Mouse (Mus musculus): ENCODE results near the gene Ptprd. TPM values are rescaled to one million over a fixed set of nuclear protein-coding genes. Genes with fewer than 3 reads are reported as not detected.
A peak's percentile ranks its signal among the peaks of the same experiment; 100 is the strongest.

Gene Ptprd
- polyA plus RNA-seq, 1 experiment from 2014 or later: 112 TPM

- no peak overlapping the region for H3K27ac ChIP-seq
- ATAC-seq (ENCODE audit: low FRiP score) (no peak), DNase-seq (ENCODE audit: low spot score) (no peak)
- no peak overlapping the region for H3K4me3 ChIP-seq (replicated peaks; ENCODE audit: low read length)
- WGBS: 26% methylated on average over 4 of the region's 4 CpGs
- H3K4me2 ChIP-seq (replicated peaks): no peak overlapping the region
- H3K27me3 ChIP-seq (ENCODE audit: control insufficient read depth, insufficient read depth, low read length): no peaks in the 10 kb centered on the region
- no peaks in the 10 kb centered on the region for H3K36me3 ChIP-seq (replicated peaks; ENCODE audit: control insufficient read depth, insufficient read depth)
- H3K9ac ChIP-seq: no peak overlapping the region
- peaks cover 20% of the 10 kb centered on the region; the same call in 1 of the 2 replicates for H3K4me1 ChIP-seq (replicated peaks; ENCODE audit: control insufficient read depth, insufficient read depth, low read length)
- no peaks in the 10 kb centered on the region for H3K9me3 ChIP-seq (ENCODE audit: control insufficient read depth, low read length)
Observed at GRCm38 (mm10) chr4:76282886-76283285, 1928.9 kb downstream of the Ptprd start.

DNA sequence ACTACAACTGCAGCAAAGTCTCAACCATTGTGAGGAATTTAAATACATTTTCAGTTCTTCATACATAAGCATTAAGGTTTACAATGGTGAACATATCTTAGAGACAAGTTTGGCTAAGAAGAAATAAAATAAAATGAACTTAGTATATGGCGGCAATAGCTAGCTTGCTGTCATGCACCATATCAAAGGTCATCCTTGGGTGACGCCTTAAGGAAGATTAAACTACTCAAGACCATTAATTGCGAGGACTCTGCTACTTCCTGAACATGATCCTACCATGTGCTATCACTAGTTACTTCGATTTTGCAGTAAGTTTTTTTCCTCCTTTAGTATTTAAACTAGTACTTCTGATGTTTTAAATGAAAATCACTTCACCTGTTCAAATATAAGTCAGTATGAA is 1949.0 kb downstream of the Ptprd start:
- Histone ChIP-seq H3K4me1 (replicated peaks; ENCODE audit: control insufficient read depth, insufficient read depth, low read length) (peaks cover 24% of the 10 kb centered on the region), H3K4me3 (replicated peaks; ENCODE audit: low read length) (no peak overlapping the region), H3K9ac (no peak overlapping the region), H3K36me3 (replicated peaks; ENCODE audit: control insufficient read depth, insufficient read depth) (no peaks in the 10 kb centered on the region), H3K9me3 (ENCODE audit: control insufficient read depth, low read length) (no peaks in the 10 kb centered on the region), H3K27ac (no peak overlapping the region), H3K4me2 (replicated peaks) (no peak overlapping the region), H3K27me3 (ENCODE audit: control insufficient read depth, insufficient read depth, low read length) (no peaks in the 10 kb centered on the region)
- WGBS: 92% methylated on average over 4 of the region's 4 CpGs
- ATAC-seq (ENCODE audit: low FRiP score) (no peak), DNase-seq (ENCODE audit: low spot score) (no peak)

DNA sequence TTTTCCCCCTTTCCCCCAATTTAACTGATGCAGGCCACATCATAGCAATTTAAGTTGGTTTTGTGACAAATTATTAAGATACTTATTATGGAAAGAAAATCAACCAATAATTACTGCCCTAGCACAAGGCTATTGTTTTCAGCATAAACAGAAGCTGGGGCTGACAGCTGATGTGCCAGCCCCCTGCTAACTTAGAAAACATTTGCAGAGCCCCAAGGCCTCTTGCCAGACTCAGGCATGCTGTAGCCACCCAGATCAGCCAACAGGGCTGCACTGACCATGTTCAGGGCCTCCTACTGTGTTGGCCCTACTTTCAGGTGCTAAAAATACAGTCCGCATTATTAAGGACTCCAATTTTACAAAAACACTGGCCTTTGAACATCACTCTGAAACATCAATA is 1951.1 kb downstream of the Ptprd start:
- Histone ChIP-seq H3K4me2 (replicated peaks) (no peak overlapping the region), H3K9ac (no peak overlapping the region), H3K9me3 (ENCODE audit: control insufficient read depth, low read length) (no peaks in the 10 kb centered on the region), H3K4me1 (replicated peaks; ENCODE audit: control insufficient read depth, insufficient read depth, low read length) (peaks cover 24% of the 10 kb centered on the region), H3K36me3 (replicated peaks; ENCODE audit: control insufficient read depth, insufficient read depth) (no peaks in the 10 kb centered on the region), H3K27ac (peak overlapping the region; percentile 59; the same call in 1 of the 2 replicates), H3K27me3 (ENCODE audit: control insufficient read depth, insufficient read depth, low read length) (no peaks in the 10 kb centered on the region), H3K4me3 (replicated peaks; ENCODE audit: low read length) (no peak overlapping the region)
- no peak; the same call in 1 of the 2 replicates for ATAC-seq (ENCODE audit: low FRiP score)
- WGBS: 85% methylated on average over 1 of the region's 1 CpGs
- DNase-seq (ENCODE audit: low spot score): no peak

DNA sequence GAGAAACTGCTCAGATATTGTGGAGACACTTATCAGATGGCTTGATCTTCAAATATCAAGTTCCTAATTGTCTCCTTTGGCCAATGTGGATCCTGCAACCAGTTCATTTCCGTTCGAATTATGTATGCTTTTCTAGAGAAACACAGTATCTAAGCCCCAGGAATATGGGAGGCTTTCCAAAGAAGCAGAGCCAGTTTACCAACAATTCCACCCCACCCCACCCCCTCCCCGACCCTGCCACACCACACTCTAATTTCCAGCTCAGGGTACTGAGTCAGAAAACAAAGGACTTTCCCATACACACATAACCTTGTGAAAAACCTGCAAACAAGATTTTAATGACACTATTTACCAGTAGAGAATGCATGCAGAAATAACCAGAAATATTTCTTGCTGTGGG is 1951.5 kb downstream of the Ptprd start:
- peak overlapping the region; percentile 59; the same call in 1 of the 2 replicates for H3K27ac ChIP-seq

GRCm38 (mm10) chr4:76259636-76260035 is 1952.1 kb downstream of the Ptprd start:
- no peaks in the 10 kb centered on the region for H3K36me3 ChIP-seq (replicated peaks; ENCODE audit: control insufficient read depth, insufficient read depth)
- peak overlapping the region; percentile 59; the same call in 1 of the 2 replicates for H3K27ac ChIP-seq
- no peaks in the 10 kb centered on the region for H3K27me3 ChIP-seq (ENCODE audit: control insufficient read depth, insufficient read depth, low read length)
- peaks cover 24% of the 10 kb centered on the region for H3K4me1 ChIP-seq (replicated peaks; ENCODE audit: control insufficient read depth, insufficient read depth, low read length)
- ATAC-seq (ENCODE audit: low FRiP score) (no peak; the same call in 1 of the 2 replicates), DNase-seq (ENCODE audit: low spot score) (no peak)
- no peak overlapping the region for H3K4me2 ChIP-seq (replicated peaks)
- WGBS: 42% methylated on average over 2 of the region's 2 CpGs
- H3K9me3 ChIP-seq (ENCODE audit: control insufficient read depth, low read length): no peaks in the 10 kb centered on the region
- H3K9ac ChIP-seq: no peak overlapping the region
- no peak overlapping the region for H3K4me3 ChIP-seq (replicated peaks; ENCODE audit: low read length)

More for the DNA sequence above, 1951.5 kb downstream of the Ptprd start:
- Histone ChIP-seq H3K4me2 (replicated peaks) (no peak overlapping the region), H3K9ac (no peak overlapping the region), H3K9me3 (ENCODE audit: control insufficient read depth, low read length) (no peaks in the 10 kb centered on the region), H3K4me1 (replicated peaks; ENCODE audit: control insufficient read depth, insufficient read depth, low read length) (peaks cover 24% of the 10 kb centered on the region), H3K4me3 (replicated peaks; ENCODE audit: low read length) (no peak overlapping the region), H3K27me3 (ENCODE audit: control insufficient read depth, insufficient read depth, low read length) (no peaks in the 10 kb centered on the region), H3K36me3 (replicated peaks; ENCODE audit: control insufficient read depth, insufficient read depth) (no peaks in the 10 kb centered on the region)
- DNase-seq (ENCODE audit: low spot score) (no peak), ATAC-seq (ENCODE audit: low FRiP score) (peak; percentile 51; the same call in 1 of the 2 replicates)
- whole genome bisulfite sequencing: 58% methylated on average over 3 of the region's 3 CpGs

GRCm38 (mm10) chr4:76244371-76244770 is 1967.4 kb downstream of the Ptprd start:
- peaks cover 23% of the 10 kb centered on the region for H3K4me1 ChIP-seq (replicated peaks; ENCODE audit: control insufficient read depth, insufficient read depth, low read length)
- H3K27me3 ChIP-seq (ENCODE audit: control insufficient read depth, insufficient read depth, low read length): no peaks in the 10 kb centered on the region
- H3K27ac ChIP-seq: no peak overlapping the region
- no peaks in the 10 kb centered on the region for H3K9me3 ChIP-seq (ENCODE audit: control insufficient read depth, low read length)
- 52% methylated on average over 6 of the region's 6 CpGs for WGBS
- H3K4me3 ChIP-seq (replicated peaks; ENCODE audit: low read length): no peak overlapping the region
- H3K36me3 ChIP-seq (replicated peaks; ENCODE audit: control insufficient read depth, insufficient read depth): no peaks in the 10 kb centered on the region
- no peak overlapping the region for H3K9ac ChIP-seq
- DNase-seq (ENCODE audit: low spot score) (no peak), ATAC-seq (ENCODE audit: low FRiP score) (0 out of 2 replicates have a peak, but pooled peaks have one; percentile 33)
- H3K4me2 ChIP-seq (replicated peaks): no peak overlapping the region

- ATAC-seq (ENCODE audit: low FRiP score): no peak
- H3K27me3 ChIP-seq (ENCODE audit: control insufficient read depth, insufficient read depth, low read length): no peaks in the 10 kb centered on the region
- no peak overlapping the region for H3K27ac ChIP-seq
- DNase-seq (ENCODE audit: low spot score): no peak
- H3K4me3 ChIP-seq (replicated peaks; ENCODE audit: low read length): no peak overlapping the region
- no peaks in the 10 kb centered on the region for H3K9me3 ChIP-seq (ENCODE audit: control insufficient read depth, low read length)
- H3K9ac ChIP-seq: no peak overlapping the region
- peaks cover 42% of the 10 kb centered on the region for H3K4me1 ChIP-seq (replicated peaks; ENCODE audit: control insufficient read depth, insufficient read depth, low read length)
- no peaks in the 10 kb centered on the region for H3K36me3 ChIP-seq (replicated peaks; ENCODE audit: control insufficient read depth, insufficient read depth)
- H3K4me2 ChIP-seq (replicated peaks): no peak overlapping the region
Observed at GRCm38 (mm10) chr4:76241542-76241941, 1970.2 kb downstream of the Ptprd start.

DNA sequence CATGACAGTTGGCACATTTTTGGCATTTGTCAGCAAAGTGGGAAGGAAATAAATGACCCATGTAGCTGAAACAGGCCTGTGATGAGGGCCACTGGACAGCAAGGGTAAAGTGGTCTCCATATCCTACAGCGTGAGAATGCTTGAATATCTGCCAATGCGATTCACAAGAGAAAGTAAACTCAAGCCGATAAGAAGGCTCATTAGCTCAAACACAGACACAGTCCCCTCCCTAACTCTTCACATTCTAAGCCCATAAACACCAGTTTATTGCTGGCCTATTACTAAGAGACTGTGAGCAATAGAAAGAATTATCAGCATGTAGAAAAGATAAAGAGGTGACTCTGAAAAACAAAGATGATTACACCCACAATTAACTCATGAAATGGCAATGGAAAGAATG is 1970.6 kb downstream of the Ptprd start:
- H3K36me3 ChIP-seq (replicated peaks; ENCODE audit: control insufficient read depth, insufficient read depth): no peaks in the 10 kb centered on the region
- ATAC-seq (ENCODE audit: low FRiP score): peak; percentile 38; the same call in 1 of the 2 replicates

GRCm38 (mm10) chr4:76239063-76239462 is 1972.7 kb downstream of the Ptprd start:
- H3K9me3 ChIP-seq (ENCODE audit: control insufficient read depth, low read length): no peaks in the 10 kb centered on the region
- peak overlapping the region; percentile 43 for H3K4me2 ChIP-seq (replicated peaks)
- WGBS: 10% methylated on average over 5 of the region's 5 CpGs
- peak overlapping the region; percentile 47 for H3K9ac ChIP-seq
- H3K36me3 ChIP-seq (replicated peaks; ENCODE audit: control insufficient read depth, insufficient read depth): no peaks in the 10 kb centered on the region
- H3K27me3 ChIP-seq (ENCODE audit: control insufficient read depth, insufficient read depth, low read length): no peaks in the 10 kb centered on the region
- DNase-seq (ENCODE audit: low spot score) (peak; percentile 62), ATAC-seq (ENCODE audit: low FRiP score) (peak; percentile 74)
- 0 out of 2 replicates have a peak overlapping the region, but pooled peaks have one; percentile 4 for H3K4me3 ChIP-seq (replicated peaks; ENCODE audit: low read length)
- peaks cover 38% of the 10 kb centered on the region for H3K4me1 ChIP-seq (replicated peaks; ENCODE audit: control insufficient read depth, insufficient read depth, low read length)
- H3K27ac ChIP-seq: peak overlapping the region; percentile 72

More for the DNA sequence above, 1970.6 kb downstream of the Ptprd start:
- no peak overlapping the region for H3K9ac ChIP-seq
- DNase-seq (ENCODE audit: low spot score): no peak
- 46% methylated on average over 3 of the region's 3 CpGs for WGBS
- no peaks in the 10 kb centered on the region for H3K27me3 ChIP-seq (ENCODE audit: control insufficient read depth, insufficient read depth, low read length)
- H3K9me3 ChIP-seq (ENCODE audit: control insufficient read depth, low read length): no peaks in the 10 kb centered on the region
- H3K4me3 ChIP-seq (replicated peaks; ENCODE audit: low read length): no peak overlapping the region
- H3K4me1 ChIP-seq (replicated peaks; ENCODE audit: control insufficient read depth, insufficient read depth, low read length): peaks cover 42% of the 10 kb centered on the region
- no peak overlapping the region for H3K27ac ChIP-seq
- no peak overlapping the region for H3K4me2 ChIP-seq (replicated peaks)

DNA sequence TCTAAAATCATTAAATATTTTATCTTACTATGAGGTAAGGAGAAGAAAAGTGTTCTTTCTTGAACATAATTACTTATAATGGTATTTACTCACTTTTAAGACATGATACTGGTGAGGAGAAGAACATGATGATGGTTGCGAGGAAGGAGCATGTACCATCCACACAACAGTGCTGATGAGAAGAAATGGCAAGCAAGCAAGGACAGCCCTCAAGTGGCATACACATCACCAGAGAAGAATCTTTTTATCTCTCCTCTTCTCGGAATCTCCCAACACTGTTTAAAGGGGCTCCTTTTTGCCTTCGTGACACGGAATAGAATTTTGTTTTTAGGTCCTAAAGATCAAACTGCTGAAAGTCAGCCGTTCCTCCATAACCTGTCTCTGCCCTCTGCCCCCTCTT is 1973.2 kb downstream of the Ptprd start:
- H3K9me3 ChIP-seq (ENCODE audit: control insufficient read depth, low read length): no peaks in the 10 kb centered on the region
- peak; percentile 25 for DNase-seq (ENCODE audit: low spot score)
- peak overlapping the region; percentile 72 for H3K27ac ChIP-seq
- peaks cover 37% of the 10 kb centered on the region for H3K4me1 ChIP-seq (replicated peaks; ENCODE audit: control insufficient read depth, insufficient read depth, low read length)
- peak overlapping the region; percentile 47 for H3K9ac ChIP-seq
- H3K4me2 ChIP-seq (replicated peaks): peak overlapping the region; percentile 43
- WGBS: 38% methylated on average over 5 of the region's 5 CpGs
- no peaks in the 10 kb centered on the region for H3K36me3 ChIP-seq (replicated peaks; ENCODE audit: control insufficient read depth, insufficient read depth)
- no peak for ATAC-seq (ENCODE audit: low FRiP score)
- no peak overlapping the region for H3K4me3 ChIP-seq (replicated peaks; ENCODE audit: low read length)
- no peaks in the 10 kb centered on the region for H3K27me3 ChIP-seq (ENCODE audit: control insufficient read depth, insufficient read depth, low read length)

Data from hindbrain, embryonic 14.5 days (tissue).